Mouse (Mus musculus) regulatory T cell (primary cell): Measurements from ENCODE around the gene Olfr157.
"Not testable (repeated sequence)": the region's sequence is repeated elsewhere in the genome, so short reads cannot be mapped to it uniquely, and the experiment has no call there.

Experiments
- in situ Hi-C: fragments of 300-600 bp; cut with MboI, MseI; formaldehyde crosslinking; loops from one replicate; pipeline ENCODE4 v1.15.1; 2025; ENCODE audit warnings: high pct_unique_total_duplicates

The Olfr157 gene

GRCm38 (mm10) chr4:43798936-43799335, 41.1 kb downstream of the Olfr157 start:
- in situ Hi-C loops = no loop called here

- in situ Hi-C loops = not testable (repeated sequence)
Measured at GRCm38 (mm10) chr4:43795844-43796243, 44.2 kb downstream of the Olfr157 start.

GRCm38 (mm10) chr4:43795296-43795695, 44.7 kb downstream of the Olfr157 start:
- in situ Hi-C loops = no loop called here
